Mouse (Mus musculus) forebrain, embryonic 16.5 days (tissue): ENCODE data around the gene Bcl11a. TPM values are rescaled to one million over a fixed set of nuclear protein-coding genes. Genes with fewer than 3 reads are reported as not detected.

Experiments used
- ATAC-seq: fragments of 200-750 bp; cut with Nextera tagmentation; 2 replicates; pipeline ENCODE4 v1.8.0; 2017; ENCODE audit warnings: mild to moderate bottlenecking, moderate library complexity
- H3K27ac ChIP-seq: fragments of 300-500 bp; sonication (generic); 2 replicates; pipeline ENCODE4 v1.5.1; 2014; ENCODE audit warnings: low read length, control low read depth
- H3K27me3 ChIP-seq: fragments of 300-500 bp; sonication (generic); replicated peaks from 2 replicates; pipeline ENCODE4 v1.6.1; 2014; ENCODE audit warnings: low read length; ENCODE audit not compliant: control insufficient read depth, insufficient read depth
- H3K36me3 ChIP-seq: fragments of 300-500 bp; sonication (generic); 2 replicates; pipeline ENCODE4 v1.6.1; 2014; ENCODE audit not compliant: control insufficient read depth, insufficient read depth
- H3K4me1 ChIP-seq: fragments of 300-500 bp; sonication (generic); replicated peaks from 2 replicates; pipeline ENCODE4 v1.6.1; 2014; ENCODE audit warnings: low read length; ENCODE audit not compliant: control insufficient read depth, insufficient read depth
- H3K4me2 ChIP-seq: fragments of 300-500 bp; sonication (generic); 2 replicates; pipeline ENCODE4 v1.6.1; 2014; ENCODE audit warnings: mild to moderate bottlenecking, low read length, control low read depth
- H3K4me3 ChIP-seq: fragments of 300-500 bp; sonication (generic); replicated peaks from 2 replicates; pipeline ENCODE4 v1.5.1; 2014; ENCODE audit warnings: mild to moderate bottlenecking, low read length, control low read depth
- H3K9ac ChIP-seq: fragments of 300-500 bp; sonication (generic); replicated peaks from 2 replicates; pipeline ENCODE4 v1.6.1; 2014; ENCODE audit warnings: low read depth, low read length, control low read depth
- H3K9me3 ChIP-seq: fragments of 300-500 bp; sonication (generic); 2 replicates; pipeline ENCODE4 v1.6.1; 2016; ENCODE audit warnings: low read length; ENCODE audit not compliant: control insufficient read depth
- WGBS: fragments of 180-500 bp; shearing (Covaris S2); extraction: QIAGEN DNeasy Blood & Tissue Kit; methylation state at CpG from one replicate; pipeline ENCODE4 v1.1.7; 2014; 5-methylcytosine and 5-hydroxymethylcytosine counted together
- polyA plus RNA-seq: library from polyadenylated mRNA; unstranded; fragments of >200 nt; fragmentation: Nextera tagmentation; extraction: Ambion mirVana; gene quantifications from 2 replicates; pipeline ENCODE4 v1.2.1, GENCODE M21; 2015

Bcl11a gene
- polyA plus RNA-seq, 1 experiment from 2014 or later, result 236 TPM

DNA sequence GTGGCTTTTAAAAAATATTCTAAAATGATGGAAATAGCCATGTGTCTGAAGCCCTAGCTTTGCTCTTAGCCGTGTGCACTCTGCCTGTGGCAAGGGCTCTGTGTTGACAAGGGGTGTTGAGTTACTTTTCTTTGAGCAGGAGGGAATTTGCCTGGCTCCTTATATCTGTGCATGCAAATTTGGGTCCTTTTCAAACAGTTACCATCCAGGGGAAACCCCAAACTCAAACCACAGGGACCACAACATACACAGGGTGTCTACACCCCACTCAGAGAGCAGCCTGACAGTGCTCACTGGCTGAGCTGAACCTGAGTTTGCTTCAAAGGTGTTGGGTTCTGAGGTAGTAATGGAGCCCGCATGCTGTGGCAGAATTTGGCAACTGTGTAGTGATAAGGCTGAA is 54.0 kb downstream of the Bcl11a start:
- H3K4me3 ChIP-seq, result no peak overlapping the region
- no peak overlapping the region for H3K9ac ChIP-seq
- WGBS, result 94% methylated on average over 2 of the region's 2 CpGs
- ATAC-seq, result peak; percentile 7; the same call in 1 of the 2 replicates
- peaks cover 38% of the 10 kb centered on the region for H3K4me1 ChIP-seq
- H3K27me3 ChIP-seq, result no peaks in the 10 kb centered on the region
- no peak overlapping the region for H3K4me2 ChIP-seq
- no peaks in the 10 kb centered on the region for H3K9me3 ChIP-seq
- H3K36me3 ChIP-seq, result no peaks in the 10 kb centered on the region
- H3K27ac ChIP-seq, result no peak overlapping the region

DNA sequence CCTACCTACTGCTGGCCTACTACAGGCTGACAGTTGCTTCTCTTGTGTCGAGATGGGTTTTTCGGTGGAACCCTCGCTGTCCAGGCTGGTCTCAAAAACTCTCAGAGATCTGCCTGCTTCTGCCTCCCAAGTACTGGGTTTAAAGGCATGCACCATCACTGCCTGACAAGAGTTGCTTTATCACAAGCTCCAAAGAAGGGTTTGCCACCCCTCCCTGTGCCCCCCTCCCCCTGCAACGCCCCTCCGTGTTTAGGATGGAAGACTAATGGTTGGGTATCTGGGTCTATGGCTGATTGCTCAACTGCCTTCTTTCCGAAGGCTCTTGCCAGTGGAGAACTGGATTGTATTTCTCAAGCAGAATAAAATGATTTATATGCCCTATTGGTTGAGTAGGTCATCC is 54.5 kb downstream of the Bcl11a start:
- H3K4me2 ChIP-seq, result no peak overlapping the region
- H3K9me3 ChIP-seq, result no peaks in the 10 kb centered on the region
- peaks cover 36% of the 10 kb centered on the region for H3K4me1 ChIP-seq
- H3K27me3 ChIP-seq, result no peaks in the 10 kb centered on the region
- no peak overlapping the region for H3K4me3 ChIP-seq
- H3K27ac ChIP-seq, result no peak overlapping the region
- H3K36me3 ChIP-seq, result no peaks in the 10 kb centered on the region
- H3K9ac ChIP-seq, result no peak overlapping the region
- 92% methylated on average over 6 of the region's 6 CpGs for WGBS
- no peak for ATAC-seq

DNA sequence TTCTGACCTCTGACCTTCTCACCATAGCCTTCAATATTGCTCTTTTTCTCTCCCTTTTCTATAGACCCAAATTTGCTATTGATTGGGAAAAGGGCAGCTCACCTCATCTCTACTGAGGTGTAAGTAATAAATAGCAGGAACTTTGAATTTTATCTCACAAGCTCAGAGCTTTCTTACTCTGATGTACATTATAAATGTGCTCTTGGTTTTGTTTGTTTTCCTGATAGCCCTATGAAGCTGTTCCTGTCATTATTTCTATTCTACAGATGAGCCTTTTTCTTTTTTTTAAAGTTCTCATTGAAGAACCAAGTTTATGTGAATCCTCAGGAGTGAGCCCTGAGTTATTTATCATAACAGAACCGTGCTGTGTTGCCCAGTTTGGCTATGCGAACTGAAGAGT is 55.0 kb downstream of the Bcl11a start:
- H3K9ac ChIP-seq, result no peak overlapping the region
- 89% methylated on average over 2 of the region's 2 CpGs for WGBS
- no peaks in the 10 kb centered on the region for H3K27me3 ChIP-seq
- H3K9me3 ChIP-seq, result no peaks in the 10 kb centered on the region
- no peak for ATAC-seq
- H3K4me1 ChIP-seq, result peaks cover 31% of the 10 kb centered on the region
- no peak overlapping the region for H3K27ac ChIP-seq
- H3K36me3 ChIP-seq, result no peaks in the 10 kb centered on the region
- no peak overlapping the region for H3K4me2 ChIP-seq
- H3K4me3 ChIP-seq, result no peak overlapping the region

DNA sequence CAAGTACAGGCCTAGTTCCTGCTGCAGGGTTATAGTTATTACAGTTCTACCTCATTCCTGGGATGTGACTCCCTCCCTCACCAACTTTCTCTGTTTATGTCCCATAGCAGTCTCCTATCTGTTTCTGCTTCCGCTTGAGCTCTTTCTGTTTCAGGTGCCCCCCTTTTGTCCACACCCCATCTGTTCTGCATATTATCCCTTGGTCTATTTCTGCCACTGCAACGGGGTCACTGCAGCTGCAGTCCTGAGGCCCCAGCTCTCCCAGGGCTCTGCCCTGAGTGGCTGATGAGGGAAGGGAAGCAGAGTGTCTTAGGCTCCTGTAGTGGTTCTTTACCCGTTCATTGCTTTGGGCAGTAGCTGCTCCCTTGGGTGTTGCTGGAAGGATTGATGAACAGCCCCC is 55.6 kb downstream of the Bcl11a start:
- Histone ChIP-seq H3K9me3 (no peaks in the 10 kb centered on the region), H3K4me3 (no peak overlapping the region), H3K9ac (no peak overlapping the region), H3K27me3 (no peaks in the 10 kb centered on the region), H3K27ac (no peak overlapping the region), H3K36me3 (no peaks in the 10 kb centered on the region), H3K4me2 (no peak overlapping the region), H3K4me1 (peaks cover 30% of the 10 kb centered on the region)
- WGBS, result 73% methylated on average over 3 of the region's 3 CpGs
- ATAC-seq, result no peak

DNA sequence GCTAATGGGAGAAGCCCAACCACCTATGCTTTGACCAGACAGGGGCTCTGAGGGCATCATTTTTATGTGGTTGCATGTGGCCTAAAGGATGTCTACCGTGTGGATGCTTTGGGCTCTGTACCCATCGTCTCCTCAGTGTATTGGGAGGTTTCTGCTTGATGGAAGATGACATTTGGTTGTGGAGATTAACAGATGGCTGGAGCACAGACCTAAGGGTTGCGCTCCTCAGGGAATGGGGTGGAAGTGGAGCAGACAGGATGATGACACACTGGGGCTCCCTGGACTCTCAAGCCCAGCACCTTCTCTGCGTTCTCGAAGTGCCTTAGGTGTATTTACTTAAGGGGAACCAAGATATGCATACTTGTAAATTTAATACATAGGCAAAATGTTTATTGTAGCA is 56.1 kb downstream of the Bcl11a start:
- H3K27me3 ChIP-seq, result no peaks in the 10 kb centered on the region
- H3K4me3 ChIP-seq, result no peak overlapping the region
- no peaks in the 10 kb centered on the region for H3K36me3 ChIP-seq
- H3K9me3 ChIP-seq, result no peaks in the 10 kb centered on the region
- no peak for ATAC-seq
- no peak overlapping the region for H3K27ac ChIP-seq
- H3K4me2 ChIP-seq, result no peak overlapping the region
- WGBS, result 80% methylated on average over 5 of the region's 5 CpGs
- no peak overlapping the region for H3K9ac ChIP-seq
- H3K4me1 ChIP-seq, result peaks cover 30% of the 10 kb centered on the region

DNA sequence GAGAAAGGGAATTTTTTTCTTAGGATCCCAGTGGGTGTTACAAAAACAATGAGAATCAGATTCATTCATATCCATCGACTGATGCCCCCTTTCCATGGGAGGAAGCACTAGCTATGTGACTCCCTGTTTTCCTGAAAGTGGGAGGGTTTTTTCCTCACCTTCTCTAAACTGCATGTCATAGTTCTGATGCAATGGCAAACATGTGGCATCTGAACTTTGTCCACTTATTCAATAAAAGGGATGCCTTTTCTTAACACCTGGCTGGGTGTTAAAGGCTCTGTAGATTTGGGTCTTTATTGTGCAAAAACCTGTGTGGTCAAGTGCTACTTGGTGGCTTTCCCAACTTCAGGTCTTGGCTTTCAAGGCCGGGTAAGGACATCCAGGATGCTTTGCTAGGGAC is 57.4 kb downstream of the Bcl11a start:
- ATAC-seq, result no peak
- H3K4me2 ChIP-seq, result no peak overlapping the region
- no peak overlapping the region for H3K4me3 ChIP-seq
- H3K9me3 ChIP-seq, result no peaks in the 10 kb centered on the region
- whole genome bisulfite sequencing, result 71% methylated on average over 2 of the region's 2 CpGs
- peaks cover 17% of the 10 kb centered on the region for H3K4me1 ChIP-seq
- no peak overlapping the region for H3K27ac ChIP-seq
- no peaks in the 10 kb centered on the region for H3K27me3 ChIP-seq
- no peaks in the 10 kb centered on the region for H3K36me3 ChIP-seq
- no peak overlapping the region for H3K9ac ChIP-seq

DNA sequence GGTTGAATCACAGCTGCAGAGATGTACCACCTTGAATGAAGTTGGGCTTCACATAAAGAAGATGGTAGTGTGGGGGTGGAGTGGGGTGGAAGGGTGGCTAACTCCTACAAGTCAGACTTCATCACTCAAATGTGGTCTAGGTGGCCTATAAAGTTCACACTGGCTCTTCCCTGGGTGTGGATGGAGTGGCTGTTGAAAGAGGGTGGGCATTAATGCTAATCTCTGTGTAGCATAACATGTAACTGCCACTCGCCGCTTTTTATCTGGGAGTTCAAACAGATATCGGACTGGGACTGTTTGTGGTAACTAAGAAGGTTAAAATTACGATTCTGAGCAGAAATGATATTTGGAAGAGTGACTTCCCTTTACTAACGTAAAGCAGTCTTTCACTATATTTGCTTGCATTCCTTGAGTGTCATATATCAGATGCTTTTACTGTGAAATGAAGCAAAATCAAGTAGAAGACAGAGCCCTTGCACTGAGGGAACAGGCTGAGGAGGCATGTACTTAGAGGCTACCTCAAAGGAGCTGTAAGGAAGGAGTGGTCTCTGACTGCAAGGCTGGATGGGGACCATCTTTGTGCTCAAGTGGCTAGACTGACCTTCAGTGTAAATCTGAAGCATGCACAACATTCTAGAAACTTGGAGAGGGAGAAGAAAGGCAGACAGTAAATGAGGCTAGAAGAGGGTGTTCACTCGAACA is 58.4 kb downstream of the Bcl11a start:
- Histone ChIP-seq H3K4me3 (no peak overlapping the region), H3K4me1 (peaks cover 19% of the 10 kb centered on the region), H3K27me3 (no peaks in the 10 kb centered on the region), H3K36me3 (no peaks in the 10 kb centered on the region), H3K27ac (no peak overlapping the region), H3K9ac (no peak overlapping the region), H3K4me2 (no peak overlapping the region), H3K9me3 (no peaks in the 10 kb centered on the region)
- no peak for ATAC-seq
- 92% methylated on average over 6 of the region's 6 CpGs for WGBS

DNA sequence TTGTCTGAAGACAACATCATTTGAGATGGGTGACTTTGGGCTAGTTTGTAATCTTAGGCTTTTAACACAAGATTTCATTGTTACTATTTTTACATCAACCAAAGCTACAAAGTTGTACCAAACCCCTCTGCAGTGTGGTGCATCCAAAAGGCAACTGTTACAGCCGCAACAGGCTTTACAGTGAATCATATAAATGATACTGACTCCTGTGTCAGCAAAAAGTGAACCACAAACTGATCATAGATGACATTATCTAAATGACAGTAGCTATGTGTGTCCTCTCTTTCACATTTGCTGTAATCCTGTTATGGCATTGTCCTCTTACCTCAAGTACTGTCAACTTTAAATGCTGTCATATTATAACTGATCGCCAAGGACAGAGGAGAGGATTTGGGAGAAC is 60.0 kb downstream of the Bcl11a start:
- H3K4me3 ChIP-seq, result no peak overlapping the region
- no peaks in the 10 kb centered on the region for H3K36me3 ChIP-seq
- WGBS, result 96% methylated on average over 2 of the region's 2 CpGs
- no peak overlapping the region for H3K27ac ChIP-seq
- H3K27me3 ChIP-seq, result no peaks in the 10 kb centered on the region
- no peak overlapping the region for H3K4me2 ChIP-seq
- no peak for ATAC-seq
- peaks cover 23% of the 10 kb centered on the region for H3K4me1 ChIP-seq
- H3K9me3 ChIP-seq, result no peaks in the 10 kb centered on the region
- H3K9ac ChIP-seq, result no peak overlapping the region

DNA sequence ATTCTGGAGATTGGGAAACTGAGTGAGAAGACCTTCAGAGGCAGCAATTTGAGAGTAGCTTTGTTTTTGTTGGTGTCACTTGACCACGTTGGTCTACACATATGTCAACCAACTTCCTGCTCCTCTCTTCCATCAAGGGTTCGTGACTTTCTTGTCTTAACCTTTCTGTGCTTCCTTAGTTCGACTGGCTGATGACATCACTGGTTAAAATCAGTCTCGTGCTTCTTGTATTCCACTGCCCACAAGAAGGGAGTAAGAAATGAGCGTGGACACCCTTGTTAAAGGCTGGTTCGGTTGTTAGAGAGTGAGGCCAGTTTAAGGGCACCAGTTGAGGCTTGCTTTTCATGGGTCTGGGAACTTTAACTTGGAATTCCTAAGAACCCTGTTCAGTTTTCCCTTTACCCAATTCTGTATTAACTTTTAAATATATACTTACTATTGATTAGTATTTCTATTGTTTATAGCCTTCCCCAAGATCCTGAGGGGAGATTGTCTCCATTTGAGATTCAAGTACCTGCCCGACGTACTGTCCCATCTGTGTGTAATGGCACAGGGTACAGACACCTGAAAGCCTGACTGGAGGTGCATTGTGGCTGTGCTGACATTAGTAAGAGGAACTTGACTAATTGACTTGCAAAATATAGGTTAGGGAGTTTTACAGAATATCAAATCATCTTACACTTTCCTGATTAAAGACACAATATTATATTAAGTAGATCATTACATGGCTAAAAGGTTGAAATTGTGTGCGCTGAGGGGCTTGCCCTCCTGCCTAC is 60.9 kb downstream of the Bcl11a start:
- no peak overlapping the region for H3K4me2 ChIP-seq
- ATAC-seq, result no peak
- H3K4me3 ChIP-seq, result no peak overlapping the region
- 91% methylated on average over 9 of the region's 9 CpGs for WGBS
- H3K4me1 ChIP-seq, result peaks cover 24% of the 10 kb centered on the region
- no peak overlapping the region for H3K27ac ChIP-seq
- no peaks in the 10 kb centered on the region for H3K36me3 ChIP-seq
- no peak overlapping the region for H3K9ac ChIP-seq
- no peaks in the 10 kb centered on the region for H3K9me3 ChIP-seq
- H3K27me3 ChIP-seq, result no peaks in the 10 kb centered on the region
